1 mouse cellular context compared by ENCODE assay signal in genomic region chr13:21171156-21171530, GRCm38 (mm10).
TF ChIP-seq lines count a peak whose summit lies in the region.

No protein-coding gene starts in this region.

TF ChIP-seq in CH12.LX, 34 proteins besides CTCF, POLR2A, EP300 and RAD21:
- TF ChIP-seq MAZ (IDR thresholded peaks at IDR 0.05; ENCODE audit: low read depth, low read length) (peak; percentile 13; the same call in 1 of the 2 replicates), MXI1 (IDR thresholded peaks at IDR 0.05; ENCODE audit: low read depth, low read length) (no peak), PAX5 (IDR thresholded peaks at IDR 0.05; ENCODE audit: low read length) (no peak), CHD2 (IDR thresholded peaks at IDR 0.05; ENCODE audit: low read length) (no peak), TBP (conservative IDR thresholded peaks at IDR 0.05; ENCODE audit: low read depth, low read length) (no peak), JUND (conservative IDR thresholded peaks at IDR 0.05; ENCODE audit: low read depth, low read length) (no peak), ZNF384 (IDR thresholded peaks at IDR 0.05; ENCODE audit: low read depth, low read length) (0 out of 2 replicates have a peak, but pooled peaks have one; percentile 4), TCF12 (IDR thresholded peaks at IDR 0.05; ENCODE audit: low read depth, low read length) (no peak), MAX (IDR thresholded peaks at IDR 0.05; ENCODE audit: low read length) (no peak), ZC3H11A (IDR thresholded peaks at IDR 0.05; ENCODE audit: low read depth, low read length) (no peak), UBTF (IDR thresholded peaks at IDR 0.05; ENCODE audit: low read depth, low read length) (no peak), RCOR1 (conservative IDR thresholded peaks at IDR 0.05; ENCODE audit: low read depth, low read length) (no peak), SIN3A (IDR thresholded peaks at IDR 0.05; ENCODE audit: low read length) (no peak), HCFC1 (IDR thresholded peaks at IDR 0.05; ENCODE audit: low read depth, low read length) (peak; percentile 11; the same call in 1 of the 2 replicates), KAT2A (IDR thresholded peaks at IDR 0.05; ENCODE audit: insufficient replicate concordance, low read length) (no peak), POLR2AphosphoS2 (IDR thresholded peaks at IDR 0.05; ENCODE audit: low read depth, low read length) (no peak), GABPA (IDR thresholded peaks at IDR 0.05; ENCODE audit: insufficient replicate concordance, low read depth, low read length) (no peak), SMC3 (IDR thresholded peaks at IDR 0.05; ENCODE audit: low read depth, low read length) (no peak), NELFE (IDR thresholded peaks at IDR 0.05; ENCODE audit: low read depth, low read length) (no peak), NRF1 (IDR thresholded peaks at IDR 0.05; ENCODE audit: low read depth, low read length) (no peak), BHLHE40 (IDR thresholded peaks at IDR 0.05; ENCODE audit: low read depth, low read length) (0 out of 2 replicates have a peak, but pooled peaks have one; percentile 29), MEF2A (IDR thresholded peaks at IDR 0.05; ENCODE audit: borderline replicate concordance, low read depth, low read length) (no peak), ZKSCAN1 (IDR thresholded peaks at IDR 0.05; ENCODE audit: borderline replicate concordance, low read depth, low read length) (no peak), USF1 (IDR thresholded peaks at IDR 0.05; ENCODE audit: low read depth, low read length) (no peak), IRF4 (IDR thresholded peaks at IDR 0.05; ENCODE audit: low read depth, low read length) (no peak), ETS1 (conservative IDR thresholded peaks at IDR 0.05; ENCODE audit: low read depth, low read length) (no peak)
